Mouse (Mus musculus) heart, adult 10 weeks (tissue): Measurements from ENCODE around the gene Mff. TPM values are rescaled to one million over a fixed set of nuclear protein-coding genes. Genes with fewer than 3 reads are reported as not detected.

Experiments used
- polyA plus RNA-seq: library from polyadenylated mRNA; stranded (reverse); fragments of 350-450 nt; fragmentation: Illumina TruSeq; extraction: RNeasy Lipid Tissue Mini Kit (QIAGEN cat#74804); gene quantifications from one replicate; pipeline ENCODE4 v1.2.3, GENCODE M21; 2014; ENCODE audit warnings: low read depth, low replicate concordance

Mff gene
- polyA plus RNA-seq = 192 TPM

GRCm38 (mm10) chr1:82724339-82725025, at the start of gene Mff:
Gene Mff (plus strand): TSS chr1:82724890.

GRCm38 (mm10) chr1:82768269-82768668, 43.6 kb downstream of the Mff start, which contains the start of gene Tm4sf20:
Gene Tm4sf20 (minus strand): TSS chr1:82768461.

GRCm38 (mm10) chr1:82771022-82771586, 46.4 kb downstream of the Mff start, which contains the start of gene Gm47791:
Gene Gm47791 (minus strand): TSS chr1:82771243.

Other genes with a start within 250 kb of the Mff start
- 3.0 TPM for gene Col4a4, start 138.0 kb upstream of the Mff start, polyA plus RNA-seq
- 1.2 TPM for gene Col4a3, start 138.0 kb upstream of the Mff start, polyA plus RNA-seq
- gene Tm4sf20, start 43.6 kb downstream of the Mff start, polyA plus RNA-seq = not detected
- not detected for gene Gm47791, start 46.4 kb downstream of the Mff start, polyA plus RNA-seq
- gene Agfg1, start 114.6 kb downstream of the Mff start, polyA plus RNA-seq = 30.5 TPM
- gene A030005L19Rik, start 188.4 kb downstream of the Mff start, polyA plus RNA-seq = not detected
- gene A030014E15Rik, start 200.0 kb downstream of the Mff start, polyA plus RNA-seq = not detected
- not detected for gene Gm6217, start 206.5 kb downstream of the Mff start, polyA plus RNA-seq
- not detected for gene A030003K21Rik, start 218.5 kb downstream of the Mff start, polyA plus RNA-seq
- gene Gm7544, start 231.1 kb downstream of the Mff start, polyA plus RNA-seq = not detected
- not detected for gene Gm47955, start 235.4 kb downstream of the Mff start, polyA plus RNA-seq